Mouse (Mus musculus) hindlimb bud, embryonic 11.5 days (tissue): ENCODE measurements around the gene Pwwp2a.

Experiments
- DNase-seq: peaks from one replicate; pipeline ENCODE4 v3.0.0-alpha.2; 2012; ENCODE audit warnings: low read depth, low spot score; ENCODE audit errors: extremely low spot score

Gene Pwwp2a

DNA sequence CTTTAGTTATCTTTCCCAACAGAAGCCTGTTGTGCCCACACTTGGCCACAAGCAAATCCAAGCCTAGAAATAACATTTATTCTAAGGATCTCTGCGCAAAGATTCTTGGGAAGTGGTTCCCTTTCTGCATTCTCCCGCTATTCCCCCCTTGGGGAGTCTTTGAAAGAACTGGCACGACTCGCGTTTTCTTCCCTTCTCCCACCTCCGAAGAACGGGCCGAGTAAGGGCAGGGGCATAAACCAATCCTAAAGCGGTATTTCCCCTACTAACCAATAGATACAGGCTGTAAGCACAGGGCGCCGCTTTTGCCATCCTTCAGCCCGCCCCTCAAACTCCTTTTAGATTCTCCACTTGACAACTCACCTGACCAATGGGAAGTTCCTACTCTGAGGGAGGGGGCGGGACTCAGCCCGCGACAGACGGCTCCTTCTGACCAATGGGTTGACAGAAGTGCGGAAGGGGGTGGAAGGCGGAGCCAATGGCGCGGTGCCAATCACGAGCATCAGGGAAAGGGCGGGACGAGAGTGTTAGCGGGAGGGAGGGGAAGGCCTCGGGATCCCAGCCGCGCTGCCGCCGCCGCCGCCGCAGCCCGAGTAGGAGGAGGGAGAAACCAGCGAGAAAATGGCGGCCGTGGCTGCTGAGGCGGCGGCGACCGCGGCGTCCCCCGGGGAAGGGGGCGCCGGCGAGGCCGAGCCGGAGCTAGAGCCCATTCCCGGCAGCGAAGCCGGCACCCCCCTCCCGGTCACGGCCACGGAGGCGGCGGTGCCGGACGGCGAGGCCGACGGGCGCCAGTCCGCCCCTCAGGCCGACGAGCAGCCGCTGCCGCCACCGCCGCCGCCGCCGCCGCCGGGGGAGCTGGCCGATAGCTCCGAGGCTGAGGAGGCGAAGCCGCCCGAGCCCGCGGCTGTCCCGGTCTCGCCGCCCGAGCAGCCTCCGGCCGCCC is at the start of gene Pwwp2a:
Gene Pwwp2a, plus strand, starts transcription at position 527 of the 943 bp plus-strand sequence.
- peak; percentile 96 for DNase-seq

DNA sequence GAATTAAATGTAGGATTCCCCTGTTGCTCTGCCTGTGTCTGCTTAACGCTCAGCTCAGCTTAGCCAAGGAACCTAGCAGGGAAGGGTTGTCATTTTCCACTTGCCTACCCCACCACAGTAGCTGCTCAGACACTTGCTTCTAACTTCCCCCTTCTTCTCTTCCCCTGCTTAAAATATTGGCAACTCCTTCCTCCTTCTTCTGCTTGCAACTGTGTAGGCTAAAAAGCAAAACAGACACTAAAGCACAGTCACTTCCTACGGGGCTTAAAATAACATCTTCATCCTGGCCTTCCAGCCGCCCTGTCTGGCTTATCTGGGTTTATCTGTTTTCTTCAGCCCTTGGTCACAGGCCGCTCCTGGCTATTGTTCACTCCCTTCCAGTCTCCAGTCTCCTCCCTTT is 49.2 kb upstream of the Pwwp2a start:
- DNase-seq = no peak

- DNase-seq = no peak
These were observed 48.6 kb upstream of the Pwwp2a start for GRCm38 (mm10) chr11:43633165-43633564.

DNA sequence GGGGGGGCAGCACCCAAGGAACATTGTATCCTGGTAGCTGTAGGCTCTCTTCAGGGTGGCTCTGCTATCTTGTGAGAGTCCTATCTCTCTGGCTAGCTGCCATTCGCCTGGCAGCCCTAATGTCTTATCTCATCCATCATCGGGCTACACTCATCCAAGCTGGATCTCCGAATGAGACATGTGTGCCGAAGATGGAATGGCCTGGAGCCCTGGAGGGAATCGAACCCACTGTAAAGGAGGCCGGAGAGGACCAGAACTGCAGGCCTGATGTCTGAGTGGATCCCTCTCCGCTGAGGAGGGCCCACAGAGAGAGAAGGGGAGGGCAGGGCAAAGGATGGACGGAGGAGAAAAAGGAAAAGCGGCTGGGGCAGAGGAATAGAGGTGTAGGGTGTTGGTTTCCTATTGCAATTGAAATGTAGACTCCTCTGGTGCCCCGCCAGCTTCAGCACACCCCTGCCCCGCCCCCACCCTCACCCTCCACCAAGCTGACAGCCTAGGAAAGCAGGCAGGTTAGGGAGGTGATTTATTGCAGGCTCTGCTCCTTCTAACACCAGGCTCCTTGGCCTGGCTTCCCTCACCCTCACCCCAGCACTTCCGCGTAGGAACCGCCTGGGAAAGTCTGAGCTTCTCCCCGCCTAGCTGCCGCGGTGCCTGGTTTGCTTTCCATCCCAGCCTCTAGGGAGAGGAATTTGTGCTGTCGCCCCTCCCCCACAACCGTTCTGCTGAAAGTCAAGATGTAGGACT is 48.0 kb upstream of the Pwwp2a start:
- DNase-seq = peak; percentile 70

- DNase-seq = no peak
These were observed 45.0 kb upstream of the Pwwp2a start for GRCm38 (mm10) chr11:43636761-43637160.

DNA sequence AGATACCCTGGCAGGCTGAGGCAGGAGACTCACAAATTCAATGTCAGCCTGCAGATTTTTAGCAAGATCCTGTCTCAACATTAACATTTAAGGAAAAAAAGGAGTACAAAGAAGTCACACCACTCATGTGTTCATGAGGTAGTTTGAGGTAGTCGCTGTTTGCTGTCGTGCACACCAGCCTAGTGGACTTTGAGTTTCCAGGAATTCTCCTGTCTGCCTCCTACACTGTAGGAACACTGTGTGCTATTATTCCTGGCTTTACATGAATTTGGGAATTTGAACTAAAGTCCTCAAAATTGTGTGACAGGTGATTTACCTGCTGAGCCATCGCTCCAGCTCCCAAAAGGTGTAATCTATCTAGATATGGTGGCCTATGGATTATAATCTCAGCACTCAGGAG is 43.3 kb upstream of the Pwwp2a start:
- no peak for DNase-seq

- DNase-seq = no peak
These were observed 38.6 kb upstream of the Pwwp2a start for GRCm38 (mm10) chr11:43643180-43643591.

DNA sequence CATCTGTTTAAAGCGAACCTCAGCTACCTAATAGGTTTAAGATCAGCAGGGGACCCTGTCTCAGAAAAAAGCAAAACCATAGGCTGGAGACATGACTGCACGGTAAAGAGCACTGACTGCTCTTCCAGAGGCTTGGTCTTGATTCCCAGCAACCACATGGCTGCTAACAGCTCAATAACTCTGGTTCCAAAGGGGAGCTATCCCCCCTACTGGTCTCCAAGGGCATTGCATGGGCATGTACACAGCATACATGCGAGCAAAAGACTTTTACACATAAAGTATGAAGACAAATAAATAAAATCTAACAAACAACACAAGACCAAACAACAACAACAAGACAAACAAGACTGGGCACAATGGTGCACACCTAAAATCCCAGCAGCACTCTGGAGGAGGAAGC is 36.5 kb upstream of the Pwwp2a start:
- no peak for DNase-seq

DNA sequence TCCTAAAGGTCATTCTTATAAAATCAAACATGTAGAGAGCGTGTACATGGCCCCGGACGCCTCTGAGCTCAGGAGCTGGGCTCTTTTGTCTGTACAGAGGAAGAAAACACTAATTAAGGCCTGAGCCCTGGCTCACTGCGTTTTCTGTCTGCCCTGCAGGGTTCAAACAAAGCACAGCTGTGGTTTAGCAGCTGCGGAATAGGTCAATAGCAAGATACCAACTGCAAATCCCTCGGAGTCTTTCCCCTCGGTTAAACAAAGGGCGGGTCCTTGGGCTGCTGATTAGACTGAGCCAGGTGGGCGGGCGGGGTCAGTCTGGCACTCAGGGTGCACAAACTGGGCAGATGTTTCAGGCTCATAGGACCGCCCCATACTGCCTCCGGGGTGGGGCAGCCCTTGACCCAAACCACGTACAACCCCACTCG is 28.7 kb upstream of the Pwwp2a start:
- DNase-seq = no peak

DNA sequence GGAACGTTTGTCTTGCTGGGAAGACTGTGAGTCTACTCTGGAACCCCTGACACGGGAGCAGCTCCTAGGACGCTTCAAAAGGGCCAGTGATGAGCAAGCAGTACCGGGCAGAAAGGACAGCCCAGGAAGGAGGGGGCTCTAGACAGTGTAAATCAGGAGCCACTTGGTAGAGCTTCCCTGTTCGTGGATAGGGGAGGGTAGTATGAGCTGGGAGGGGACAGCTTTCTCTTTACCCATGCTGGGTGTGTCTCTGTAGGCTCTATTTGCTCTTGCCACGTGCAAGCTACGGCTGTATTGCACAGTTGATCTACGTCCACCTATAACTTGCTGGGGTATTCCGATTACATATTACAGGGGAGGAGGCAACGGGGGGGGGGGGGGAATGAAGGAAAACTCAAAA is 25.3 kb upstream of the Pwwp2a start:
- no peak for DNase-seq

DNA sequence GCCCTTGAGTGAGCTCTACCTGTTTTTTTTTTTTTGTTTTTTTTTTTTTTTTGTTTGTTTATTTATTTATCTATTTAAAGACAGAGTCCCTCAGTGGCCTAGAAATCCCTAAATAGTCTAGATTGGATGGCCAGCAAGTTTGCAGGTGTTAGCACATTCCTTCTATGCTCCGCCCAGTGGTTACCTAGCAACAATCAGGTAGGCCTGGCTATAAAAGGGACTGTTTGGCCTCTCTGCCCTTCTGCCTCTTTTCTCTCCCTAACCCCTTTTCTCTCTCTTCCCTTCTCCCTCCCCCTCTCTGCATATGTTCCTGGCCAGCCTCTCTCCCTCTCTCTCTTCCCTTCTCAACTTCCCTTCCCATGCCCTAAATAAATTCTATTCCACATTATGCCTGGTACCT is 23.8 kb upstream of the Pwwp2a start:
- no peak for DNase-seq

- DNase-seq = no peak
These were observed 14.6 kb upstream of the Pwwp2a start for GRCm38 (mm10) chr11:43667038-43667745.

GRCm38 (mm10) chr11:43682415-43683217 is 818 bp downstream of the Pwwp2a start:
- DNase-seq = no peak

GRCm38 (mm10) chr11:43688850-43689249 is 7.1 kb downstream of the Pwwp2a start:
- no peak for DNase-seq

DNA sequence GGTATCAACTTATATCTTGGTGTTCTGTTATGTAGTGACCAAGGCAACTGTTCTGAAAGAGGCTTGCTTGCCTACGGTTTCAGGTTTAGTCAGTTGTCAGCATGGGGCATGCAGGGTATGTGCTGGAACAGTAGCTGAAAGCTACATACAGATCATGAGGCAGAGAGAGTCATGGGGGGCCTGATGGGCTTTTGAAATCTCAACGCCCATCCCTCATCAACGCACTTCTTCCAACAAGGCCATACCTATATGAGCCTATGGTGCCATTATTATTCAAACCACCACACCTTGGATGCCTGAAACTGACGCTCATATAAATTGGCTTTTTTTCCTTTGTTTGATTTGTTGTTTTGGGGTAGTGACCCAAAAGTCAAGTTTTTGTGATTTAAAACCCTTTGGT is 14.8 kb downstream of the Pwwp2a start:
- DNase-seq = no peak

DNA sequence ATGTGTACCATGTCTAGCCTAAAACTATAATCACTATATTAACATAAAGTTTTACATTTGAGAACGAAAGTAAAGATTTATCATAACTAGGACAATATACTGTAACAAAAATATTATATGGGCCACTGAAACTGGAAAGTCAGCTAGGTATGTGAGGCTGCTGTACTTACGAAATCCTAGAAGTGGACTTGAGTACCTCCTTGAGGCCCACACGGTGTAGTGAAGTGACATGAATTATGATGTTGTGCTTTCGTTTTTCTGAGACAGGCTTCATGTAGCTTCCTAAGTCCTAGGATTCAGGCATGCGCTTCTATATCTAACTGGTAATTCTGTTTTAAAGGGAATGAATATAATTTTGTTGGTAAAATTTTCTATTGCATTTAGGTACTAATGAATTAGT is 16.8 kb downstream of the Pwwp2a start:
- DNase-seq = no peak

DNA sequence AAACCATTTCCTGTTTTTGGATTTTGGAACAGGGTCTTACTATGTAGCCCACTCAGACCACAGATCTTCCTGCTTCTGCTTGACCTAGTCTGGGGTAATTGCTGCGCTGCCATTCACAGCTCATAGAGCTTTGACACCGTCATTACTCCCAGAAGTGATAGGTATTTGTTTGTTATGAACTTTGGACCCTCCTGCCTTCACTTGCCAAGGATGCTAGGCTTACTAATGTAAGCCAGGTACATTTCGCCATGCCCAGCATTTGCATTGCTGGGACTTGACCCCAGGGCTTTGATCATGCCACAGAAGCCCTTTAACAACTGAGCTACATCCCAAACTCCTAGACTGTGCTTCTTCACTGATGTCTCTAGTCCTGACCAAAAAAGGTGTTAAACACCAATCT is 18.5 kb downstream of the Pwwp2a start:
- no peak for DNase-seq

- DNase-seq = no peak
These were observed 21.8 kb downstream of the Pwwp2a start for GRCm38 (mm10) chr11:43703552-43703951.

DNA sequence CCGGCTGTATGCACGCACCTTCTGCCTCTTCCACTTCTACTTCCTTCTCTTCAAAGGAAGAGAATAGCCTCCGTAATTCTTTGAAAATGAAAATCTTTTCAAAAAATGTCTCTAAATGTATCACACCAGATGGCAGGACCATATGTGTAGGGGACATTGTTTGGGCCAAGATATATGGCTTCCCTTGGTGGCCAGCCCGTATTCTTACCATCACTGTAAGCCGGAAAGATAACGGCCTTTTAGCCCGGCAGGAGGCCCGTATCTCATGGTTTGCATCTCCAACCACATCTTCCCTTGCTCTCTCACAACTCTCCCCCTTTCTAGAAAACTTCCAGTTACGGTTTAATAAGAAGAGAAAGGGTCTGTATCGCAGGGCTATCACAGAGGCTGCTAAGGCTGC is 24.0 kb downstream of the Pwwp2a start:
- no peak for DNase-seq

GRCm38 (mm10) chr11:43708409-43708808 is 26.6 kb downstream of the Pwwp2a start:
- DNase-seq = no peak

GRCm38 (mm10) chr11:43712178-43712577 is 30.4 kb downstream of the Pwwp2a start:
- no peak for DNase-seq
